Mouse (Mus musculus): ENCODE measurements around the gene Ect2l. TPM values are rescaled to one million over a fixed set of nuclear protein-coding genes. Genes with fewer than 3 reads are reported as not detected.
"Not testable (repeated sequence)": the region's sequence is repeated elsewhere in the genome, so short reads cannot be mapped to it uniquely, and the experiment has no call there.

The Ect2l gene
- polyA plus RNA-seq, 1 experiment from 2014 or later, result 0.39 TPM

GRCm38 (mm10) chr10:18188564-18188963, 22.1 kb downstream of the Ect2l start:
- Histone ChIP-seq H3K27me3 (no peaks in the 10 kb centered on the region), H3K9ac (no peak overlapping the region), H3K36me3 (no peaks in the 10 kb centered on the region), H3K27ac (replicated peaks) (no peak overlapping the region), H3K4me3 (no peak overlapping the region), H3K9me3 (no peaks in the 10 kb centered on the region), H3K4me2 (no peak overlapping the region), H3K4me1 (replicated peaks) (no peaks in the 10 kb centered on the region)
- 88% methylated on average over 6 of the region's 6 CpGs for WGBS
- ATAC-seq (ENCODE audit: low FRiP score, low read depth), result no peak

GRCm38 (mm10) chr10:18182246-18182645, 28.4 kb downstream of the Ect2l start:
- Histone ChIP-seq H3K36me3 (no peaks in the 10 kb centered on the region), H3K4me3 (no peak overlapping the region), H3K9ac (no peak overlapping the region), H3K9me3 (no peaks in the 10 kb centered on the region), H3K27me3 (no peaks in the 10 kb centered on the region), H3K4me1 (replicated peaks) (no peaks in the 10 kb centered on the region), H3K27ac (replicated peaks) (no peak overlapping the region), H3K4me2 (no peak overlapping the region)
- 67% methylated on average over 5 of the region's 5 CpGs for WGBS
- ATAC-seq (ENCODE audit: low FRiP score, low read depth), result no peak

- ATAC-seq (ENCODE audit: low FRiP score, low read depth), result no peak
- H3K27ac ChIP-seq (replicated peaks), result no peak overlapping the region
- H3K9ac ChIP-seq, result no peak overlapping the region
- no peaks in the 10 kb centered on the region for H3K9me3 ChIP-seq
- H3K36me3 ChIP-seq, result no peaks in the 10 kb centered on the region
- H3K4me3 ChIP-seq, result no peak overlapping the region
- no peaks in the 10 kb centered on the region for H3K4me1 ChIP-seq (replicated peaks)
- WGBS, result 75% methylated on average over 2 of the region's 2 CpGs
- no peaks in the 10 kb centered on the region for H3K27me3 ChIP-seq
- no peak overlapping the region for H3K4me2 ChIP-seq
Observed at GRCm38 (mm10) chr10:18177304-18177703, 33.4 kb downstream of the Ect2l start.

- 94% methylated on average over 7 of the region's 7 CpGs for WGBS
- ATAC-seq (ENCODE audit: low FRiP score, low read depth), result no peak
- H3K4me2 ChIP-seq, result no peak overlapping the region
Observed at GRCm38 (mm10) chr10:18176722-18177121, 34.0 kb downstream of the Ect2l start.

GRCm38 (mm10) chr10:18175087-18175486, 35.6 kb downstream of the Ect2l start:
- no peak overlapping the region for H3K4me2 ChIP-seq
- no peaks in the 10 kb centered on the region for H3K9me3 ChIP-seq
- no peak overlapping the region for H3K4me3 ChIP-seq
- no peaks in the 10 kb centered on the region for H3K4me1 ChIP-seq (replicated peaks)
- H3K9ac ChIP-seq, result no peak overlapping the region
- H3K36me3 ChIP-seq, result no peaks in the 10 kb centered on the region
- no peaks in the 10 kb centered on the region for H3K27me3 ChIP-seq
- no peak overlapping the region for H3K27ac ChIP-seq (replicated peaks)
- ATAC-seq (ENCODE audit: low FRiP score, low read depth), result no peak
- 91% methylated on average over 6 of the region's 6 CpGs for WGBS

More at GRCm38 (mm10) chr10:18176722-18177121, 34.0 kb downstream of the Ect2l start:
- Histone ChIP-seq H3K9me3 (no peaks in the 10 kb centered on the region), H3K36me3 (no peaks in the 10 kb centered on the region), H3K9ac (no peak overlapping the region), H3K4me1 (replicated peaks) (no peaks in the 10 kb centered on the region), H3K4me3 (no peak overlapping the region), H3K27ac (replicated peaks) (no peak overlapping the region), H3K27me3 (no peaks in the 10 kb centered on the region)

- H3K9me3 ChIP-seq, result no peaks in the 10 kb centered on the region
- H3K27me3 ChIP-seq, result no peaks in the 10 kb centered on the region
- H3K27ac ChIP-seq (replicated peaks), result no peak overlapping the region
- H3K4me3 ChIP-seq, result no peak overlapping the region
- 87% methylated on average over 7 of the region's 7 CpGs for WGBS
- no peaks in the 10 kb centered on the region for H3K36me3 ChIP-seq
- no peak for ATAC-seq (ENCODE audit: low FRiP score, low read depth)
- H3K4me2 ChIP-seq, result no peak overlapping the region
- no peaks in the 10 kb centered on the region for H3K4me1 ChIP-seq (replicated peaks)
- H3K9ac ChIP-seq, result no peak overlapping the region
Observed at GRCm38 (mm10) chr10:18162435-18162971, 48.2 kb downstream of the Ect2l start.

GRCm38 (mm10) chr10:18147224-18147623, 63.5 kb downstream of the Ect2l start:
- Histone ChIP-seq H3K4me2 (no peak overlapping the region), H3K36me3 (no peaks in the 10 kb centered on the region), H3K27me3 (no peaks in the 10 kb centered on the region), H3K9ac (no peak overlapping the region), H3K4me3 (no peak overlapping the region), H3K9me3 (no peaks in the 10 kb centered on the region), H3K27ac (replicated peaks) (no peak overlapping the region), H3K4me1 (replicated peaks) (no peaks in the 10 kb centered on the region)
- no peak for ATAC-seq (ENCODE audit: low FRiP score, low read depth)
- WGBS, result 88% methylated on average over 3 of the region's 3 CpGs

GRCm38 (mm10) chr10:18142231-18142630, 68.5 kb downstream of the Ect2l start:
- Histone ChIP-seq H3K36me3 (no peaks in the 10 kb centered on the region), H3K9ac (no peak overlapping the region), H3K4me1 (replicated peaks) (no peaks in the 10 kb centered on the region), H3K27ac (replicated peaks) (no peak overlapping the region), H3K27me3 (no peaks in the 10 kb centered on the region), H3K4me2 (no peak overlapping the region), H3K9me3 (no peaks in the 10 kb centered on the region), H3K4me3 (no peak overlapping the region)
- no peak for ATAC-seq (ENCODE audit: low FRiP score, low read depth)
- WGBS, result 83% methylated on average over 6 of the region's 6 CpGs

- Histone ChIP-seq H3K9ac (no peak overlapping the region), H3K4me3 (no peak overlapping the region), H3K9me3 (no peaks in the 10 kb centered on the region), H3K4me2 (no peak overlapping the region), H3K4me1 (replicated peaks) (no peaks in the 10 kb centered on the region), H3K36me3 (no peaks in the 10 kb centered on the region), H3K27ac (replicated peaks) (no peak overlapping the region), H3K27me3 (no peaks in the 10 kb centered on the region)
- 86% methylated on average over 2 of the region's 2 CpGs for WGBS
- ATAC-seq (ENCODE audit: low FRiP score, low read depth), result no peak
Observed at GRCm38 (mm10) chr10:18141389-18141788, 69.3 kb downstream of the Ect2l start.

GRCm38 (mm10) chr10:18139615-18140014, 71.1 kb downstream of the Ect2l start:
- H3K27me3 ChIP-seq, result no peaks in the 10 kb centered on the region
- WGBS, result 82% methylated on average over 5 of the region's 5 CpGs
- no peaks in the 10 kb centered on the region for H3K4me1 ChIP-seq (replicated peaks)
- H3K4me3 ChIP-seq, result peak overlapping the region; percentile 31
- no peaks in the 10 kb centered on the region for H3K9me3 ChIP-seq
- no peak overlapping the region for H3K9ac ChIP-seq
- H3K36me3 ChIP-seq, result no peaks in the 10 kb centered on the region
- ATAC-seq (ENCODE audit: low FRiP score, low read depth), result no peak
- H3K4me2 ChIP-seq, result peak overlapping the region; percentile 43
- no peak overlapping the region for H3K27ac ChIP-seq (replicated peaks)

GRCm38 (mm10) chr10:18138853-18139503, 71.7 kb downstream of the Ect2l start:
- not testable (repeated sequence) for ATAC-seq (ENCODE audit: low FRiP score, low read depth); H3K9ac ChIP-seq
- WGBS, result 57% methylated on average over 14 of the region's 26 CpGs

GRCm38 (mm10) chr10:18131666-18132650, 78.7 kb downstream of the Ect2l start:
- no peaks in the 10 kb centered on the region for H3K36me3 ChIP-seq
- H3K27ac ChIP-seq (replicated peaks), result no peak overlapping the region
- 90% methylated on average over 10 of the region's 10 CpGs for WGBS
- no peaks in the 10 kb centered on the region for H3K9me3 ChIP-seq
- no peak overlapping the region for H3K4me3 ChIP-seq
- no peak overlapping the region for H3K9ac ChIP-seq
- H3K4me1 ChIP-seq (replicated peaks), result no peaks in the 10 kb centered on the region
- no peaks in the 10 kb centered on the region for H3K27me3 ChIP-seq
- no peak overlapping the region for H3K4me2 ChIP-seq
- ATAC-seq (ENCODE audit: low FRiP score, low read depth), result no peak; the same call in 1 of the 2 replicates

More at GRCm38 (mm10) chr10:18138853-18139503, 71.7 kb downstream of the Ect2l start:
- H3K4me1 ChIP-seq (replicated peaks); H3K27me3 ChIP-seq; H3K27ac ChIP-seq (replicated peaks); H3K9me3 ChIP-seq; H3K36me3 ChIP-seq: not testable (repeated sequence)
- Histone ChIP-seq H3K4me3 (peak overlapping the region; percentile 31), H3K4me2 (peak overlapping the region; percentile 43)

All from hindbrain, embryonic 15.5 days (tissue).